Mouse (Mus musculus): ENCODE data around the gene Ston2.

DNA sequence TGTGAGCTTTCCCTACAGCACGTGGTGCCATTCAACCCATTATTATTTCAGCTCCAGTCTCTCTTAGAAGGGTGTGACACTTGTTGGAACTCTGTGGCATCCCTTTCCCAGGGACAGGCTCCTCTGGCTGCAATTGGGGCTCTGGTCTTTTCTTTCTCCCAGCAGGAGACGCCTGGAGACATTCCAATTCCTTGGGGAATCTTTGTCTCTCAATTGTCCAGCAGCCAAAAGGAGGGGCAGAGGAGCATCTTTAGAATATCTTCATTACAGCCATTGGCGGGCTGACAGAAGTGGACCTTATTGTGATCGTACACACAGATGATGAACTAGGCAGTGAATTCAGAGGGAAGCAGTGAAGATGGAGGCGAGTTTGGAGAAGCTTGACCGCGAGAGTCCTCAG, 180.5 kb downstream of the Ston2 start:
- no peak for TF ChIP-seq CTCF (IDR thresholded peaks at IDR 0.05; ENCODE audit: low read depth, low read length)
- no peak for TF ChIP-seq POLR2A (IDR thresholded peaks at IDR 0.05; ENCODE audit: extremely low read depth, insufficient read depth, low read length)

Measured in liver, adult 2 months (tissue).